Mouse (Mus musculus): ENCODE results near the gene Bcar3.
A peak's percentile ranks its signal among the peaks of the same experiment; 100 is the strongest.

Bcar3 gene

GRCm38 (mm10) chr3:122421042-122421702, 127.2 kb downstream of the Bcar3 start:
- no peak for DNase-seq

- no peak for DNase-seq
Measured at GRCm38 (mm10) chr3:122421802-122422201, 127.9 kb downstream of the Bcar3 start.

GRCm38 (mm10) chr3:122422276-122422675, 128.3 kb downstream of the Bcar3 start:
- DNase-seq: no peak

- DNase-seq: no peak
Measured at GRCm38 (mm10) chr3:122423643-122424042, 129.7 kb downstream of the Bcar3 start.

- no peak for DNase-seq
Measured at GRCm38 (mm10) chr3:122428325-122428821, 134.4 kb downstream of the Bcar3 start.

GRCm38 (mm10) chr3:122430780-122431497, 137.0 kb downstream of the Bcar3 start:
- DNase-seq: peak; percentile 55

GRCm38 (mm10) chr3:122432811-122433406, 139.0 kb downstream of the Bcar3 start:
- DNase-seq: no peak

- DNase-seq: no peak
Measured at GRCm38 (mm10) chr3:122433975-122434626, 140.2 kb downstream of the Bcar3 start.

- DNase-seq: no peak
Measured at GRCm38 (mm10) chr3:122434983-122435935, 141.3 kb downstream of the Bcar3 start.

- DNase-seq: no peak
Measured at GRCm38 (mm10) chr3:122438143-122438825, 144.3 kb downstream of the Bcar3 start.

- no peak for DNase-seq
Measured at GRCm38 (mm10) chr3:122445696-122446095, 151.8 kb downstream of the Bcar3 start.

GRCm38 (mm10) chr3:122446678-122447077, 152.7 kb downstream of the Bcar3 start:
- no peak for DNase-seq

GRCm38 (mm10) chr3:122448196-122448595, 154.3 kb downstream of the Bcar3 start:
- no peak for DNase-seq

GRCm38 (mm10) chr3:122450041-122450440, 156.1 kb downstream of the Bcar3 start:
- DNase-seq: no peak

- no peak for DNase-seq
Measured at GRCm38 (mm10) chr3:122453875-122454274, 159.9 kb downstream of the Bcar3 start.

- DNase-seq: no peak
Measured at GRCm38 (mm10) chr3:122456156-122456555, 162.2 kb downstream of the Bcar3 start.

- no peak for DNase-seq
Measured at GRCm38 (mm10) chr3:122456807-122457206, 162.9 kb downstream of the Bcar3 start.

GRCm38 (mm10) chr3:122457723-122458122, 163.8 kb downstream of the Bcar3 start:
- no peak for DNase-seq

- DNase-seq: no peak
Measured at GRCm38 (mm10) chr3:122458743-122459142, 164.8 kb downstream of the Bcar3 start.

GRCm38 (mm10) chr3:122460848-122461511, 167.0 kb downstream of the Bcar3 start:
- no peak for DNase-seq

GRCm38 (mm10) chr3:122461512-122461881, 167.6 kb downstream of the Bcar3 start:
- no peak for DNase-seq

All from kidney, adult 11 months (tissue).